Mouse (Mus musculus) liver, adult 2 months (tissue): ENCODE measurements around the gene Stox2. TPM values are rescaled to one million over a fixed set of nuclear protein-coding genes. Genes with fewer than 3 reads are reported as not detected.

ENCODE experiments used
- DNase-seq: peaks from one replicate; pipeline ENCODE4 v3.0.0-alpha.2; 2011; ENCODE audit warnings: low read depth, low spot score; ENCODE audit errors: extremely low read depth
- H3K27ac ChIP-seq: fragments of 200-500 bp; replicated peaks from 2 replicates; pipeline ENCODE4 v1.5.1; 2012; ENCODE audit warnings: low read depth, mild to moderate bottlenecking, control low read depth, inconsistent platforms, low read length; ENCODE audit not compliant: insufficient read depth
- H3K27me3 ChIP-seq: fragments of 200-500 bp; 2 replicates; pipeline ENCODE4 v1.6.1; 2012; ENCODE audit warnings: mild to moderate bottlenecking, moderate library complexity, low read length, inconsistent platforms; ENCODE audit not compliant: control insufficient read depth, insufficient read depth
- H3K36me3 ChIP-seq: fragments of 200-500 bp; 2 replicates; pipeline ENCODE4 v1.6.1; 2012; ENCODE audit warnings: low read length, inconsistent platforms; ENCODE audit not compliant: control insufficient read depth, insufficient read depth
- H3K4me1 ChIP-seq: fragments of 200-500 bp; 2 replicates; pipeline ENCODE4 v1.6.1; 2011; ENCODE audit warnings: low read length; ENCODE audit not compliant: control insufficient read depth, insufficient read depth
- H3K4me3 ChIP-seq: fragments of 200-500 bp; 2 replicates; pipeline ENCODE4 v1.5.1; 2011; ENCODE audit warnings: low read depth, mild to moderate bottlenecking, control low read depth, low read length, moderate library complexity; ENCODE audit not compliant: insufficient read depth
- H3K79me2 ChIP-seq: fragments of 200-500 bp; 2 replicates; pipeline ENCODE4 v1.6.1; 2012; ENCODE audit warnings: inconsistent platforms, mild to moderate bottlenecking, low read length, moderate library complexity; ENCODE audit not compliant: control insufficient read depth, insufficient read depth
- H3K9ac ChIP-seq: fragments of 200-500 bp; 2 replicates; pipeline ENCODE4 v1.6.1; 2012; ENCODE audit warnings: low read depth, mild to moderate bottlenecking, control low read depth, inconsistent platforms, low read length
- CTCF ChIP-seq: fragments of 200-500 bp; IDR thresholded peaks from 2 replicates; pipeline ENCODE4 v1.5.1; 2011; ENCODE audit warnings: low read depth, low read length, control low read depth
- POLR2A ChIP-seq: fragments of 200-500 bp; IDR thresholded peaks from 2 replicates; pipeline ENCODE4 v1.6.1; 2011; ENCODE audit warnings: low read length, control low read depth; ENCODE audit not compliant: insufficient read depth; ENCODE audit errors: extremely low read depth
- WGBS: fragments of 180-500 bp; shearing (Covaris S2); methylation state at CpG from one replicate; pipeline ENCODE4 v1.1.7; 2018; 5-methylcytosine and 5-hydroxymethylcytosine counted together
- polyA plus RNA-seq: library from polyadenylated mRNA; depleted of rRNA; stranded (reverse); fragments of >200 nt; gene quantifications from 2 replicates; pipeline ENCODE4 v1.2.3, GENCODE M21; 2012
- total RNA-seq: library from RNA; depleted of rRNA; stranded (reverse); fragments of >200 nt; gene quantifications from 2 replicates; pipeline ENCODE4 v1.2.3, GENCODE M21; 2014

The Stox2 gene
- total and polyA plus RNA-seq, 2 experiments = 0.26 to 1.0 TPM

DNA sequence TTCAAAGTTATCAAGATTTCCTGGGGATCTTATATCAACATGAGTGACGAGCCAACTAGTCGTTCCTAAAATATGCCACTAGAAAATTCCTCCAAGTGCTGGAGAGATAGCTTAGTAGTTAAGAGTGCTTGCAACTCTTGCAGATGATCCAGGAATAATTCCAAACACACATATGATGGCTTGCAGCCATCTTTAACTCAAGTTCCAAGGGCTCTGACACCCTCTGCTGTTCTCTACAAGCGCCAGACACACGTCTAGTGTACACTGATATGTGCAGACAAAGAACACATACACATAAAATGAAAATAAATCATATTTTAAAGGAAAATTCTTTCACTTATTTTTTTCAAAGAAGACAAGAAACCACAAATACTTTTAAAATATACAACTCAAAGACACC, 237.9 kb downstream of the Stox2 start:
- WGBS = 91% methylated on average over 4 of the region's 4 CpGs
- TF ChIP-seq POLR2A (no peak), CTCF (no peak)

DNA sequence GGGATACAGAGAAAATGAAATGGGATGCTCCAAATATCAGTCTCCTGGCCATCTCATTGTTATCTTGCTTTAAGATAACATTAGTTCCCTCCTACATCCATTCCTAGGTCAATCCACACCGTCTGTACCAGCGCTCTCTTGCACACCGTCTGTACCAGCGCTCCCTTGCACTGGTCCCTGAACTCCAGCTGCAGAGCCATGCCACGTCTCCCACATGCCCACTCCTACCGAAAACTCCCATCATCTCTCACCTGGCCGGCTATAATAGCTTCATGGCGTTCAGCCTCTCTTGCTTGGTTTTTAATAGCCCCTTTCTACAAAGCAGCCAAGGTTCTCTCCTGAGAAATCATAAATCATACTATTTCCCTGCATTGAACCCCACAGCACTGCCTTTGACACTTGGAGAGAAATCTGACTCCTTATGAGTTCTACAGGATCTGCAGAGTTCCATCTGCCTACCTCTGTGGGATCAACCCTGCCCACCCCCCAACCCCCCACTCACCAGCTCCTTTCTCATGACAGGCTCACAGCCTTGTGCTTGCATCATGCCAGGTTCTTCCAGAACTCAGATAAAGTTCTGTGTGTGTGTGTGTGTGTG, 239.4 kb downstream of the Stox2 start:
- TF ChIP-seq POLR2A = no peak
- no peak for TF ChIP-seq CTCF
- H3K27ac ChIP-seq = no peak overlapping the region
- no peak overlapping the region for H3K4me3 ChIP-seq
- H3K36me3 ChIP-seq = no peaks in the 10 kb centered on the region
- no peaks in the 10 kb centered on the region for H3K4me1 ChIP-seq
- DNase-seq = no peak
- H3K9ac ChIP-seq = no peak overlapping the region
- no peaks in the 10 kb centered on the region for H3K27me3 ChIP-seq
- H3K79me2 ChIP-seq = no peaks in the 10 kb centered on the region; the same call in 1 of the 2 replicates
- WGBS = 88% methylated on average over 8 of the region's 8 CpGs

More for the DNA sequence above, 237.9 kb downstream of the Stox2 start:
- Histone ChIP-seq H3K4me1 (no peaks in the 10 kb centered on the region), H3K4me3 (no peak overlapping the region), H3K27me3 (no peaks in the 10 kb centered on the region), H3K36me3 (no peaks in the 10 kb centered on the region), H3K27ac (no peak overlapping the region), H3K79me2 (no peaks in the 10 kb centered on the region; the same call in 1 of the 2 replicates), H3K9ac (no peak overlapping the region)
- no peak for DNase-seq

DNA sequence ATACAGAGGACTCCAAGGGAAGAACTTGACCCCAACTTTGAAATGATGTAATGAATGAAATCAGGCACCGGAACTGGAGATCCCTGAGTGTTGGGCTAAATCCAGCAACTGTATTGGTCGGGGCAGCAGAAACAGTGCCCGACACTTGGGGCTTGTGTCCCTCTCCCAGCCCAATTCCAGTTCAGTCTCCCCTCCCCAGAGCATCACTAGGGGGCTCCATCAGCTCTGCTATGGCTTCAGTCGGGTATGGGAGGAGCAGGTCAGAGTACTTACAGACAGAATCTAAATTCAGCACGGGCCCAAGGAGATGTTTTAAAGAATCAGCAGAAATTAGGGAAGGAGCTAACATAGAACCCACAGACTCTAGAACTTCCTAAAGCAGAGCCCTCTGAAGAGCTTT, 240.7 kb downstream of the Stox2 start:
- 88% methylated on average over 5 of the region's 5 CpGs for WGBS
- H3K27me3 ChIP-seq = no peaks in the 10 kb centered on the region
- no peak overlapping the region for H3K27ac ChIP-seq
- no peaks in the 10 kb centered on the region; the same call in 1 of the 2 replicates for H3K79me2 ChIP-seq
- no peaks in the 10 kb centered on the region for H3K4me1 ChIP-seq
- H3K4me3 ChIP-seq = no peak overlapping the region
- DNase-seq = no peak
- no peaks in the 10 kb centered on the region for H3K36me3 ChIP-seq
- TF ChIP-seq POLR2A (no peak), CTCF (no peak)
- H3K9ac ChIP-seq = no peak overlapping the region

DNA sequence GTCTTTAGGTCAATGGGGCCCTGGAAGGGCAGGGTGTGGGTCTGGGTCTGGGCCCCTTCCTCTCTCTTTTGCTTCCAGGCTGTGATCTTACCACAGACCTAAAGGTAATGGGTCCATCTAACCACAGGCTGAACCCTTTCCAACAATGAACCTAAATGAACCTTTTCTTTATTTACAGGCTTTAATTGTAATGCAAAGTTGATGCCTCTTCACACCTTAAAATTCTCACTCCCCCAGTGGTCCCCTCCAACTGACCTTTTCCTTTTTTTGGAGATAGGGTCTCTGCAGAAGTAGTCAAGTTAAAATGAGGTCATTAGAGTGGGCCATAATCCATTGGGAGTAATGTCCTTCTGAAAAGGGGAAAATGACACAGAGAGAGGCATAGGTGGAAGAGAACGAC, 249.8 kb downstream of the Stox2 start:
- Histone ChIP-seq H3K27ac (no peak overlapping the region), H3K4me3 (no peak overlapping the region), H3K79me2 (no peaks in the 10 kb centered on the region), H3K4me1 (no peaks in the 10 kb centered on the region), H3K27me3 (no peaks in the 10 kb centered on the region), H3K36me3 (no peaks in the 10 kb centered on the region), H3K9ac (no peak overlapping the region)
- 97% methylated on average over 1 of the region's 1 CpGs for WGBS
- TF ChIP-seq POLR2A (no peak), CTCF (no peak)
- DNase-seq = no peak

DNA sequence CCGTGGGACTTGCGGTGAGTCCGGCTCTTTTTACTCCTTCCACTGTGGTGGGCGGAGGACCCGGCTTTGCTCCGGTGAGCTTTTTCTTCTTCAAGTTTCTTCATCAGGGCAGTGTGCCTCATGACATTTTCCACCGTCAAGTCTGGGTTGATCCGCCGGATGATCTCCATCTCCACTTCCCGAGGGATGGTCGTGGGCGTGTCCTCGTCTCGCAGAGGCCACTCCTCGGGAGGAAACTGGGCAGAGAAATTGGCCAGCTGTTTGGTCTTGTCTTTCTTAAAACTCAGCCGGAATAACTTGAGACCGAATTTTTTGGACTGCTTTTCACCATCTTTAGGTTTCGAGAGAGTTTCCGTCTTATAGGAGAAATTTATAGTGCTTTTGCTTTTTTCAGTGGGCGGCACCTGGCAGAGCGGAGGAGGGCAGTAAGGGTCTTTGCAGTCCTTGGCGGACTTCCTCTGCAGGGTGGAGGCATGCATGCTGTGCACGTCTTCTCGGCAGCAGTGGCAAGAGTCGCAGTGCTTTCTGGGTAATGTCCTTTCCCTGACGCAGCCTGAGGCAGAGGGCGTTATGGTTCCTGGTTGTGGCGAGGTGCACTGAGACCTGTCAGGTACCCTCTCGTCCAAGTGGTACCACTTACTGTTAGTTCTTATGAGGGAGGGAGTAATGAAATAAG, 252.7 kb downstream of the Stox2 start:
- Histone ChIP-seq H3K27me3 (no peaks in the 10 kb centered on the region), H3K4me3 (no peak overlapping the region), H3K9ac (no peak overlapping the region), H3K27ac (no peak overlapping the region), H3K79me2 (no peaks in the 10 kb centered on the region), H3K4me1 (no peaks in the 10 kb centered on the region), H3K36me3 (no peaks in the 10 kb centered on the region)
- no peak for DNase-seq
- TF ChIP-seq CTCF (no peak), POLR2A (no peak)
- 95% methylated on average over 29 of the region's 29 CpGs for whole genome bisulfite sequencing
